Mouse (Mus musculus) limb, embryonic 11.5 days (tissue): ENCODE results near the gene Fam69a. TPM values are rescaled to one million over a fixed set of nuclear protein-coding genes. Genes with fewer than 3 reads are reported as not detected.

Source experiments
- ATAC-seq: fragments of 200-750 bp; cut with Nextera tagmentation; 2 replicates; pipeline ENCODE4 v1.8.0; 2017; ENCODE audit warnings: low read depth; ENCODE audit not compliant: insufficient number of reproducible peaks, low FRiP score, low TSS enrichment
- DNase-seq: peaks from one replicate; pipeline ENCODE4 v3.0.0-alpha.2; 2015; ENCODE audit warnings: low spot score
- H3K27ac ChIP-seq: fragments of 300-500 bp; sonication (generic); replicated peaks from 2 replicates; pipeline ENCODE4 v1.5.1; 2014; ENCODE audit warnings: low read depth, mild to moderate bottlenecking, low read length
- H3K27me3 ChIP-seq: fragments of 300-500 bp; sonication (generic); 2 replicates; pipeline ENCODE4 v1.6.1; 2014; ENCODE audit warnings: mild to moderate bottlenecking, low read length, mixed read lengths; ENCODE audit not compliant: control insufficient read depth, insufficient read depth
- H3K36me3 ChIP-seq: fragments of 300-500 bp; sonication (generic); 2 replicates; pipeline ENCODE4 v1.6.1; 2014; ENCODE audit warnings: mild to moderate bottlenecking, low read length, moderate library complexity, mixed read lengths; ENCODE audit not compliant: control insufficient read depth, insufficient read depth
- H3K4me1 ChIP-seq: fragments of 300-500 bp; sonication (generic); 2 replicates; pipeline ENCODE4 v1.6.1; 2014; ENCODE audit warnings: low read length, mixed read lengths; ENCODE audit not compliant: control insufficient read depth, insufficient read depth
- H3K4me2 ChIP-seq: fragments of 300-500 bp; sonication (generic); 2 replicates; pipeline ENCODE4 v1.6.1; 2014; ENCODE audit warnings: low read depth, mild to moderate bottlenecking, moderate library complexity; ENCODE audit not compliant: severe bottlenecking
- H3K4me3 ChIP-seq: fragments of 300-500 bp; sonication (generic); 2 replicates; pipeline ENCODE4 v1.5.1; 2014; ENCODE audit warnings: low read depth, low read length
- H3K9ac ChIP-seq: fragments of 300-500 bp; sonication (generic); 2 replicates; pipeline ENCODE4 v1.6.1; 2014; ENCODE audit warnings: mild to moderate bottlenecking, low read length
- H3K9me3 ChIP-seq: fragments of 300-500 bp; sonication (generic); 2 replicates; pipeline ENCODE4 v1.6.1; 2016; ENCODE audit warnings: low read length; ENCODE audit not compliant: control insufficient read depth
- WGBS: fragments of 180-500 bp; shearing (Covaris S2); extraction: QIAGEN DNeasy Blood & Tissue Kit; methylation state at CpG from one replicate; pipeline ENCODE4 v1.1.7; 2014; 5-methylcytosine and 5-hydroxymethylcytosine counted together
- polyA plus RNA-seq: library from polyadenylated mRNA; unstranded; fragments of >200 nt; fragmentation: Nextera tagmentation; extraction: Ambion mirVana; gene quantifications from 2 replicates; pipeline ENCODE4 v1.2.1, GENCODE M21; 2014

The Fam69a gene
- polyA plus RNA-seq, 1 experiment from 2014 or later = 18.8 TPM

- DNase-seq (no peak), ATAC-seq (no peak)
- Histone ChIP-seq H3K4me2 (no peak overlapping the region), H3K9ac (no peak overlapping the region), H3K36me3 (no peaks in the 10 kb centered on the region), H3K4me3 (no peak overlapping the region), H3K27ac (no peak overlapping the region), H3K27me3 (no peaks in the 10 kb centered on the region), H3K4me1 (no peaks in the 10 kb centered on the region), H3K9me3 (no peaks in the 10 kb centered on the region)
- 26% methylated on average over 2 of the region's 2 CpGs for WGBS
These were observed 32.5 kb upstream of the Fam69a start for GRCm38 (mm10) chr5:108019367-108019766.

DNA sequence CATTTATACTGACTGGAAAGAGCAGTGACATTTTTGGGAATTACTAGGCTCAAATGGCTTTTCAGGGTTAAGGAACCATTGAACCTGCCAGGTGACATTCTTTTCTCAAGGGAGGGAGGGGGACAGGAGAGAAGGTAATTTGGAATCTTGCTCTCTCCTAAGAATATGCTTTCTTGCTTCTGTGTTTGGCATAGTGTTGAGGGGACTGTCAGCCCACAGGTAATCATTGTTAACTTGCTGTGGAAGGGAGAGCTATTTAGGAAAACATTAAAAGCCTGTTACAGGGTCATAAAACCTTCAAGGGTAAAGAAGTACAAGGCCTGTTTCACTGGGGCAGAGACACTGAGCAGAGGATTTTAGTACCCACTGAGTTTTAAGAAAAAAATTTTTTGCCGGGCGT lies 30.3 kb upstream of the Fam69a start:
- ATAC-seq = no peak
- Histone ChIP-seq H3K27ac (no peak overlapping the region), H3K4me3 (no peak overlapping the region), H3K9me3 (no peaks in the 10 kb centered on the region), H3K4me2 (no peak overlapping the region), H3K9ac (no peak overlapping the region), H3K27me3 (no peaks in the 10 kb centered on the region), H3K4me1 (no peaks in the 10 kb centered on the region), H3K36me3 (no peaks in the 10 kb centered on the region)
- DNase-seq = no peak
- 71% methylated on average over 2 of the region's 2 CpGs for WGBS

- DNase-seq = no peak
- no peak overlapping the region for H3K4me3 ChIP-seq
- no peak overlapping the region for H3K9ac ChIP-seq
- H3K9me3 ChIP-seq = no peaks in the 10 kb centered on the region
- H3K27me3 ChIP-seq = no peaks in the 10 kb centered on the region
- H3K4me1 ChIP-seq = no peaks in the 10 kb centered on the region
- no peak overlapping the region for H3K27ac ChIP-seq
- no peaks in the 10 kb centered on the region for H3K36me3 ChIP-seq
- no peak for ATAC-seq
- WGBS = 84% methylated on average over 7 of the region's 7 CpGs
- no peak overlapping the region for H3K4me2 ChIP-seq
These were observed 28.5 kb upstream of the Fam69a start for GRCm38 (mm10) chr5:108015422-108015821.

DNA sequence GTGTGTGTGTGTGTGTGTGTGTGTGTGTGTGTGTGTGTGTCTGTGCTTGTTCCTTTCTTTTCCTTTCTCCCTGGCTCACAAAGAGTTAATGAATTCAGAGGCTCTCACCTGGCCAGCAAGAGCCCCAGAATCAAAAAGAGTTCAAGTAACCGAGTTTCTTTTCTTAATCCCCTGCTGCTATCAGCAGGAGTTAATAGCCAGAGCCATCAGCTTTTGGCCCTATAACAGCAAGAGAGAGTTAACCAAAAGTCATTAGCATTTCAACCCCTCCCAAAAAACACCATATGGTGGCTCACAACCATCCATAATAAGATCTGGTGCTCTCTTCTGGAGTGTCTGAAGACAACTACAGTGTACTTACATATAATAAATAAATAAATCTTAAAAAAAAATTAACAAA lies 27.3 kb upstream of the Fam69a start:
- Histone ChIP-seq H3K9me3 (no peaks in the 10 kb centered on the region), H3K36me3 (no peaks in the 10 kb centered on the region), H3K27me3 (no peaks in the 10 kb centered on the region), H3K9ac (no peak overlapping the region), H3K27ac (no peak overlapping the region), H3K4me2 (no peak overlapping the region), H3K4me1 (no peaks in the 10 kb centered on the region), H3K4me3 (no peak overlapping the region)
- ATAC-seq (no peak), DNase-seq (no peak)
- WGBS = 6% methylated on average over 1 of the region's 1 CpGs

GRCm38 (mm10) chr5:108009721-108010120 lies 22.8 kb upstream of the Fam69a start:
- H3K36me3 ChIP-seq = no peaks in the 10 kb centered on the region
- H3K27me3 ChIP-seq = no peaks in the 10 kb centered on the region
- H3K4me3 ChIP-seq = no peak overlapping the region
- no peaks in the 10 kb centered on the region for H3K9me3 ChIP-seq
- H3K9ac ChIP-seq = no peak overlapping the region
- H3K27ac ChIP-seq = no peak overlapping the region
- H3K4me1 ChIP-seq = no peaks in the 10 kb centered on the region
- no peak for ATAC-seq
- 30% methylated on average over 2 of the region's 2 CpGs for WGBS
- DNase-seq = no peak
- H3K4me2 ChIP-seq = no peak overlapping the region

DNA sequence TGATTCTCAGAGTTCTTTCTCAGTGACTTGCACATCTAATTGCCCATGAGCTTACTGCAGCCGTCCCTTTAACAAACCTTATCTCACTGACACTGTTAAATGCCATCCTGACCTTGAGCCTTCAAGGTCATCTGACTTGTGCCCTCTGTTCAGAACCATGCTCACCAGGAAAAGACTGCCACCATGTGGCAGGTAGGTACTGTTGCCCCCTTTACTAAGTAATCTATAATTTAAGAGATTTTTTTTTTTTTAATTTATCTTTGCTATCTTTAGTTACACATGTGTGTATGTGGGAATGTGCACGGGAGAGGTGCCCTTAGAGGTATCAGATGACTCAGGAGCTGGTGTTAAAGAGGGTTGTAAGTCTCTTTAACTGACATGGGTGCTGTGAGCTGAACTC lies 18.2 kb upstream of the Fam69a start:
- no peaks in the 10 kb centered on the region for H3K4me1 ChIP-seq
- no peak for ATAC-seq
- H3K4me2 ChIP-seq = no peak overlapping the region
- H3K27me3 ChIP-seq = no peaks in the 10 kb centered on the region
- no peaks in the 10 kb centered on the region for H3K9me3 ChIP-seq
- H3K27ac ChIP-seq = no peak overlapping the region
- no peak overlapping the region for H3K4me3 ChIP-seq
- 53% methylated on average over 2 of the region's 2 CpGs for WGBS
- H3K9ac ChIP-seq = no peak overlapping the region
- no peak for DNase-seq
- no peaks in the 10 kb centered on the region for H3K36me3 ChIP-seq

GRCm38 (mm10) chr5:108002734-108003133 lies 15.8 kb upstream of the Fam69a start:
- ATAC-seq = no peak
- no peaks in the 10 kb centered on the region for H3K27me3 ChIP-seq
- H3K36me3 ChIP-seq = no peaks in the 10 kb centered on the region
- DNase-seq = no peak
- 77% methylated on average over 5 of the region's 5 CpGs for WGBS
- no peak overlapping the region for H3K27ac ChIP-seq
- no peak overlapping the region for H3K9ac ChIP-seq
- no peaks in the 10 kb centered on the region for H3K9me3 ChIP-seq
- H3K4me1 ChIP-seq = no peaks in the 10 kb centered on the region
- no peak overlapping the region for H3K4me2 ChIP-seq
- no peak overlapping the region for H3K4me3 ChIP-seq

- peak; percentile 69 for DNase-seq
- WGBS = 19% methylated on average over 20 of the region's 20 CpGs
- H3K27ac ChIP-seq = no peak overlapping the region
These were observed 14.1 kb upstream of the Fam69a start for GRCm38 (mm10) chr5:108000776-108001548.

GRCm38 (mm10) chr5:107997717-107998116 lies 10.8 kb upstream of the Fam69a start:
- no peaks in the 10 kb centered on the region for H3K9me3 ChIP-seq
- H3K9ac ChIP-seq = no peak overlapping the region
- no peaks in the 10 kb centered on the region for H3K36me3 ChIP-seq
- DNase-seq (no peak), ATAC-seq (no peak)
- no peak overlapping the region for H3K4me2 ChIP-seq
- WGBS = 74% methylated on average over 7 of the region's 7 CpGs
- no peak overlapping the region for H3K27ac ChIP-seq
- H3K4me3 ChIP-seq = no peak overlapping the region
- no peaks in the 10 kb centered on the region for H3K4me1 ChIP-seq
- H3K27me3 ChIP-seq = no peaks in the 10 kb centered on the region

More at GRCm38 (mm10) chr5:108000776-108001548, 14.1 kb upstream of the Fam69a start:
- H3K9me3 ChIP-seq = no peaks in the 10 kb centered on the region
- H3K4me2 ChIP-seq = peak overlapping the region; percentile 40
- no peaks in the 10 kb centered on the region for H3K36me3 ChIP-seq
- H3K4me3 ChIP-seq = peak overlapping the region; percentile 43
- H3K4me1 ChIP-seq = no peaks in the 10 kb centered on the region
- ATAC-seq = peak; percentile 54; the same call in 1 of the 2 replicates
- H3K9ac ChIP-seq = peak overlapping the region; percentile 64
- no peaks in the 10 kb centered on the region for H3K27me3 ChIP-seq
